Mouse (Mus musculus): ENCODE data around the gene Defb46.

The Defb46 gene

GRCm38 (mm10) chr8:19239616-19240015 lies at the start of gene Defb46:
Defb46 (plus strand) TSS chr8:19239916.
- no peak for DNase-seq (ENCODE audit: low read depth, low spot score)

- DNase-seq (ENCODE audit: low read depth, low spot score), result no peak
These were observed 14.6 kb upstream of the Defb46 start, which contains the start of gene Defb6 for GRCm38 (mm10) chr8:19225161-19225560. Defb6 (plus strand) TSS chr8:19225478.

GRCm38 (mm10) chr8:19238101-19238500 lies 1.6 kb upstream of the Defb46 start:
- DNase-seq (ENCODE audit: low read depth, low spot score), result no peak

GRCm38 (mm10) chr8:19247280-19247679 lies 7.6 kb downstream of the Defb46 start, which contains the start of gene Defb5:
Defb5 (plus strand) TSS chr8:19247580.
- no peak for DNase-seq (ENCODE audit: low read depth, low spot score)

GRCm38 (mm10) chr8:19258136-19258535 lies 18.4 kb downstream of the Defb46 start:
- no peak for DNase-seq (ENCODE audit: low read depth, low spot score)

- DNase-seq (ENCODE audit: low read depth, low spot score), result no peak
These were observed 20.0 kb downstream of the Defb46 start for GRCm38 (mm10) chr8:19259667-19260066.

Measured in retina, postnatal 7 days (tissue).